Mouse (Mus musculus): ENCODE results near the gene 4930522L14Rik. TPM values are rescaled to one million over a fixed set of nuclear protein-coding genes. Genes with fewer than 3 reads are reported as not detected.
A peak's percentile ranks its signal among the peaks of the same experiment; 100 is the strongest.
"Not testable (repeated sequence)": the region's sequence is repeated elsewhere in the genome, so short reads cannot be mapped to it uniquely, and the experiment has no call there.

The 4930522L14Rik gene
- polyA plus RNA-seq, 1 experiment from 2014 or later, result 11.6 TPM

GRCm38 (mm10) chr5:109691205-109691965 lies 60.3 kb downstream of the 4930522L14Rik start:
- H3K27ac ChIP-seq (ENCODE audit: low read depth, low read length); H3K9ac ChIP-seq (ENCODE audit: low read depth, low read length); H3K36me3 ChIP-seq (ENCODE audit: control insufficient read depth, insufficient read depth); H3K4me1 ChIP-seq (replicated peaks; ENCODE audit: control insufficient read depth, insufficient read depth, low read length); H3K27me3 ChIP-seq (replicated peaks; ENCODE audit: control insufficient read depth, insufficient read depth, low read length); H3K9me3 ChIP-seq (ENCODE audit: control insufficient read depth): not testable (repeated sequence)
- Histone ChIP-seq H3K4me2 (replicated peaks; ENCODE audit: low read depth) (peak overlapping the region; percentile 78), H3K4me3 (ENCODE audit: low read depth, low read length) (peak overlapping the region; percentile 49)
- peak; percentile 76 for ATAC-seq
- whole genome bisulfite sequencing, result 43% methylated on average over 5 of the region's 5 CpGs

- Histone ChIP-seq H3K4me3 (ENCODE audit: low read depth, low read length) (peak within 1 kb of the TSS; percentile 49), H3K4me2 (replicated peaks; ENCODE audit: low read depth) (peak within 1 kb of the TSS; percentile 78), H3K9ac (ENCODE audit: low read depth, low read length) (peak within 1 kb of the TSS; percentile 51; the same call in 1 of the 2 replicates), H3K27ac (ENCODE audit: low read depth, low read length) (0 out of 2 replicates have a peak within 1 kb of the TSS, but pooled peaks have one; percentile 50)
- not testable (repeated sequence) for H3K27me3 ChIP-seq (replicated peaks; ENCODE audit: control insufficient read depth, insufficient read depth, low read length); H3K36me3 ChIP-seq (ENCODE audit: control insufficient read depth, insufficient read depth); H3K4me1 ChIP-seq (replicated peaks; ENCODE audit: control insufficient read depth, insufficient read depth, low read length); H3K9me3 ChIP-seq (ENCODE audit: control insufficient read depth)
- WGBS, result under 1% methylated on average over 26 of the region's 26 CpGs
- ATAC-seq, result peak; percentile 96
These were observed 61.0 kb downstream of the 4930522L14Rik start, which contains the start of gene 5430403G16Rik for GRCm38 (mm10) chr5:109690537-109691201. 5430403G16Rik (minus strand) TSS chr5:109691041.

Other genes with a start within 250 kb of the 4930522L14Rik start
- gene Crlf2, start 192.9 kb downstream of the 4930522L14Rik start, polyA plus RNA-seq (2015; fragmentation: Nextera tagmentation; extraction: Ambion mirVana), result 12.0 and 13.1 TPM in 2 replicates
- 1.1 and 1.5 TPM in 2 replicates for gene 5430403G16Rik, start 60.8 kb downstream of the 4930522L14Rik start, polyA plus RNA-seq (2015; fragmentation: Nextera tagmentation; extraction: Ambion mirVana)
- 0.55 and 0.69 TPM in 2 replicates for gene Gm15446, start 171.5 kb upstream of the 4930522L14Rik start, polyA plus RNA-seq (2015; fragmentation: Nextera tagmentation; extraction: Ambion mirVana)
- gene Zfp932, start 244.6 kb upstream of the 4930522L14Rik start, polyA plus RNA-seq (2015; fragmentation: Nextera tagmentation; extraction: Ambion mirVana), result 15.0 and 16.4 TPM in 2 replicates

Data from intestine, postnatal 0 days (tissue).